28 mouse cellular contexts compared by ENCODE assay signal in genomic region chr5:137414253-137414652, GRCm38 (mm10).
DNase-seq lines count a peak whose midpoint lies in the region; ATAC-seq and TF ChIP-seq lines count a peak whose summit lies in the region.
"Had no signal": no experiment of that assay in that cellular context is flagged by ENCODE, and none has a peak within 500 bp of the region (broad histone marks: within the 10 kb centered on the region; RNA-seq: fewer than 3 reads in every experiment).

No protein-coding gene starts in this region.

- TF ChIP-seq CTCF in liver, adult 2 months (IDR thresholded peaks at IDR 0.05; ENCODE audit: low read depth, low read length), result no peak
- TF ChIP-seq CTCF in liver, postnatal 0 days (IDR thresholded peaks at IDR 0.05; ENCODE audit: low read depth), result no peak
- TF ChIP-seq CTCF in kidney, adult 2 months (conservative IDR thresholded peaks at IDR 0.05; ENCODE audit: insufficient read depth, insufficient read length, low read depth, low read length), result no peak

- TF ChIP-seq EP300 in liver, postnatal 0 days (IDR thresholded peaks at IDR 0.05; ENCODE audit: low read depth), result 0 out of 2 replicates have a peak, but pooled peaks have one; percentile 41

- no peaks in the 10 kb centered on the region for H3K9me3 ChIP-seq in liver, embryonic 13.5 days (replicated peaks)
- no peaks in the 10 kb centered on the region for H3K9me3 ChIP-seq in liver, embryonic 15.5 days (replicated peaks)
- no peaks in the 10 kb centered on the region for H3K9me3 ChIP-seq in liver, postnatal 0 days (ENCODE audit: low read length)
- H3K9me3 ChIP-seq: embryonic facial prominence, embryonic 13.5 days; embryonic facial prominence, embryonic 15.5 days; forebrain, embryonic 10.5 days; forebrain, embryonic 12.5 days; G1E had no signal

- ATAC-seq in liver, embryonic 13.5 days (ENCODE audit: low read depth), result peak; percentile 65
- ATAC-seq in liver, embryonic 15.5 days (ENCODE audit: insufficient read depth), result peak; percentile 63
- peak; percentile 85 for ATAC-seq in liver, postnatal 0 days
- ATAC-seq: activated CD4-positive, CD25-positive, alpha-beta regulatory T cell, adult 4 months; CD4-positive, CD25-positive, alpha-beta regulatory T cell, adult 4 months; forebrain, embryonic 14.5 days had no signal

- no peaks in the 10 kb centered on the region for H3K79me2 ChIP-seq in liver, adult 2 months (ENCODE audit: control insufficient read depth, insufficient read depth, low read length)

- WGBS in liver, adult 2 months, result 7% methylated on average over 5 of the region's 5 CpGs
- 20% methylated on average over 5 of the region's 5 CpGs for WGBS in liver, embryonic 13.5 days (ENCODE audit: insufficient replicate concordance)
- WGBS in liver, embryonic 15.5 days (ENCODE audit: insufficient replicate concordance), result 14% methylated on average over 5 of the region's 5 CpGs
- 22% methylated on average over 5 of the region's 5 CpGs for WGBS in liver, postnatal 0 days (ENCODE audit: insufficient replicate concordance)
- 51% methylated on average over 5 of the region's 5 CpGs for WGBS in kidney, adult 2 months

- peak; percentile 83 for DNase-seq in liver, adult 2 months (ENCODE audit: extremely low read depth, low read depth, low spot score)
- no peak for DNase-seq in liver
- no peak for DNase-seq in liver, embryonic 13.5 days
- DNase-seq in liver, postnatal 0 days, result no peak
- no peak for DNase-seq in thymus, postnatal 0 days (ENCODE audit: low spot score)
- DNase-seq in kidney, adult 2 months, result no peak
- DNase-seq in ovary, postnatal 10 days (ENCODE audit: low spot score), result no peak
- DNase-seq: adrenal gland, adult 8-10 months; adrenal gland, postnatal 14 days; adrenal gland, postnatal 36 days; B cell, adult 2 months; cerebellum, adult 11-12 months; cerebellum, adult 2 months; cerebellum, adult 9-10 months; cerebellum, postnatal 10 days; cerebellum, postnatal 25 days; embryo, embryonic 11 days had no signal

- H3K27ac ChIP-seq in liver, adult 2 months (replicated peaks; ENCODE audit: insufficient read depth, low read depth, low read length), result no peak overlapping the region
- H3K27ac ChIP-seq in liver, embryonic 13.5 days, result 0 out of 2 replicates have a peak overlapping the region, but pooled peaks have one; percentile 13
- no peak overlapping the region for H3K27ac ChIP-seq in liver, embryonic 15.5 days (replicated peaks)
- H3K27ac ChIP-seq in liver, postnatal 0 days (ENCODE audit: low read depth), result peak overlapping the region; percentile 36
- no peak overlapping the region for H3K27ac ChIP-seq in kidney, adult 2 months (ENCODE audit: insufficient read depth, low read depth, low read length)
- H3K27ac ChIP-seq: embryonic facial prominence, embryonic 13.5 days; embryonic facial prominence, embryonic 15.5 days; forebrain, embryonic 10.5 days; forebrain, embryonic 12.5 days had no signal

- H3K9ac ChIP-seq in liver, adult 2 months (ENCODE audit: low read depth, low read length), result no peak overlapping the region
- no peak overlapping the region for H3K9ac ChIP-seq in liver, embryonic 13.5 days
- no peak overlapping the region for H3K9ac ChIP-seq in liver, embryonic 15.5 days
- H3K9ac ChIP-seq in liver, postnatal 0 days (replicated peaks), result no peak overlapping the region
- H3K9ac ChIP-seq: embryonic facial prominence, embryonic 13.5 days; embryonic facial prominence, embryonic 15.5 days; forebrain, embryonic 12.5 days had no signal

- TF ChIP-seq POLR2A in liver, adult 2 months (IDR thresholded peaks at IDR 0.05; ENCODE audit: extremely low read depth, insufficient read depth, low read length), result no peak
- TF ChIP-seq POLR2A in kidney, adult 2 months (IDR thresholded peaks at IDR 0.05; ENCODE audit: low read depth, low read length), result no peak

- H3K4me3 ChIP-seq in liver, adult 2 months (ENCODE audit: insufficient read depth, low read depth, low read length), result no peak overlapping the region
- no peak overlapping the region for H3K4me3 ChIP-seq in liver, embryonic 13.5 days (replicated peaks)
- H3K4me3 ChIP-seq in liver, embryonic 15.5 days (replicated peaks), result no peak overlapping the region
- no peak overlapping the region for H3K4me3 ChIP-seq in liver, postnatal 0 days (ENCODE audit: low read depth, low read length)
- H3K4me3 ChIP-seq in kidney, adult 2 months (ENCODE audit: insufficient read depth, low read depth, low read length), result no peak overlapping the region
- H3K4me3 ChIP-seq: embryonic facial prominence, embryonic 13.5 days; embryonic facial prominence, embryonic 15.5 days; erythroblast, embryonic 14.5 days; forebrain, embryonic 10.5 days; forebrain, embryonic 12.5 days had no signal

- no peaks in the 10 kb centered on the region; the same call in 1 of the 2 replicates for H3K27me3 ChIP-seq in liver, adult 2 months (ENCODE audit: control insufficient read depth, insufficient read depth, low read length)
- H3K27me3 ChIP-seq in liver, embryonic 13.5 days, result no peaks in the 10 kb centered on the region
- H3K27me3 ChIP-seq in liver, embryonic 15.5 days, result no peaks in the 10 kb centered on the region
- no peaks in the 10 kb centered on the region for H3K27me3 ChIP-seq in liver, postnatal 0 days (ENCODE audit: insufficient read depth, low read length)
- no peaks in the 10 kb centered on the region for H3K27me3 ChIP-seq in kidney, adult 2 months (replicated peaks; ENCODE audit: control insufficient read depth, insufficient read depth, low read length)
- H3K27me3 ChIP-seq: embryonic facial prominence, embryonic 13.5 days; embryonic facial prominence, embryonic 15.5 days; Patski had no signal

- H3K36me3 ChIP-seq in liver, adult 2 months (ENCODE audit: control insufficient read depth, insufficient read depth, low read length), result no peaks in the 10 kb centered on the region
- no peaks in the 10 kb centered on the region for H3K36me3 ChIP-seq in liver, embryonic 13.5 days
- no peaks in the 10 kb centered on the region for H3K36me3 ChIP-seq in liver, embryonic 15.5 days (replicated peaks)
- no peaks in the 10 kb centered on the region for H3K36me3 ChIP-seq in liver, postnatal 0 days (replicated peaks; ENCODE audit: insufficient read depth, low read length)
- no peaks in the 10 kb centered on the region for H3K36me3 ChIP-seq in kidney, adult 2 months (ENCODE audit: control insufficient read depth, insufficient read depth, low read length)
- H3K36me3 ChIP-seq: embryonic facial prominence, embryonic 13.5 days; embryonic facial prominence, embryonic 15.5 days; forebrain, embryonic 10.5 days; forebrain, embryonic 12.5 days; G1E had no signal

- no peak overlapping the region for H3K4me2 ChIP-seq in liver, embryonic 13.5 days
- H3K4me2 ChIP-seq in liver, embryonic 15.5 days, result 0 out of 2 replicates have a peak overlapping the region, but pooled peaks have one; percentile 10
- no peak overlapping the region for H3K4me2 ChIP-seq in liver, postnatal 0 days (ENCODE audit: low read depth, low read length)
- H3K4me2 ChIP-seq: embryonic facial prominence, embryonic 13.5 days; embryonic facial prominence, embryonic 15.5 days; forebrain, embryonic 12.5 days had no signal

- H3K4me1 ChIP-seq in liver, adult 2 months (ENCODE audit: control insufficient read depth, insufficient read depth, low read length), result peaks cover 3% of the 10 kb centered on the region; the same call in 1 of the 2 replicates
- peaks cover 32% of the 10 kb centered on the region for H3K4me1 ChIP-seq in liver, embryonic 13.5 days (replicated peaks)
- peaks cover 21% of the 10 kb centered on the region; the same call in 1 of the 2 replicates for H3K4me1 ChIP-seq in liver, embryonic 15.5 days (replicated peaks)
- H3K4me1 ChIP-seq in liver, postnatal 0 days (ENCODE audit: insufficient read depth), result peaks cover 11% of the 10 kb centered on the region
- no peaks in the 10 kb centered on the region for H3K4me1 ChIP-seq in kidney, adult 2 months (ENCODE audit: control insufficient read depth, insufficient read depth, low read length)
- H3K4me1 ChIP-seq: embryonic facial prominence, embryonic 13.5 days; embryonic facial prominence, embryonic 15.5 days had no signal

Comparison
In these comparisons a context has a peak if more than half of its experiments do, and no peak if none do; other contexts are left out.
1. H3K27ac ChIP-seq: peak in liver, embryonic 13.5 days (single experiment) and liver, postnatal 0 days (single experiment); none in liver, adult 2 months (single experiment), liver, embryonic 15.5 days (single experiment) and kidney, adult 2 months (single experiment).
2. Peak in every context shown above with its lines, with median percentiles within 50 percentile points of each other: ATAC-seq.